Mouse (Mus musculus): ENCODE measurements at regions not wholly inside any gene's neighbourhood (a gene's known extent, or its start where the extent isn't known, plus 50 kb on each side); places are given as distances from the start of the nearest gene placed in this dataset.

DNA sequence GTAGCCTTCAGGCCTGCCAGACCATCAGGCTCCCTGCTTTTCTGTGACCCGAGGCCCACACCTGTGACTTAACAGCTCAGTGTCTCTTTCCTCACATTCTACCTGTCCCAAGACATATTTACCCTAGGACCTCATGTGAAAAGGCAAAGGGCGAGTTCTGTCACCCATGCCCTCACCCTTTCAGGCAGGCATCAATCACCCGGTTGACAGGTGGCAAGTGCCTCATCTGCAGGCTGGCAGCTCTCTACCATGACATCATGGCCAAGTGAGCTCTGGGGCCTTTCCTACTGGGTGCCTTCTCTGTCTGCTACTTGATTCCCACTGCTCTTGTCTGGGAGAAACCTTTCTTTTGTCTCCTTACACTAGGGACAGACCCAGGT, 139.5 kb downstream of the Tomm20 start:
- TF ChIP-seq GATA1 (IDR thresholded peaks at IDR 0.05; ENCODE audit: low read length): no peak
- no peak for TF ChIP-seq TAL1 (IDR thresholded peaks at IDR 0.05; ENCODE audit: low read length)
